Mouse (Mus musculus): Measurements from ENCODE around the gene Glt28d2. TPM values are rescaled to one million over a fixed set of nuclear protein-coding genes. Genes with fewer than 3 reads are reported as not detected.

Gene Glt28d2
- total and polyA plus RNA-seq, 2 experiments from 2014 or later: 0.16 to 0.42 TPM

- Histone ChIP-seq H3K4me1 (ENCODE audit: insufficient read depth, low read length) (peaks cover 10% of the 10 kb centered on the region; the same call in 1 of the 2 replicates), H3K4me3 (ENCODE audit: low read depth, low read length) (peak overlapping the region; percentile 60), H3K36me3 (ENCODE audit: insufficient read depth, low read length) (no peaks in the 10 kb centered on the region), H3K27ac (ENCODE audit: low read depth, low read length) (no peak overlapping the region), H3K9me3 (ENCODE audit: low read length) (no peaks in the 10 kb centered on the region), H3K4me2 (ENCODE audit: low read depth, low read length, poor library complexity, severe bottlenecking) (peak overlapping the region; percentile 99), H3K27me3 (ENCODE audit: insufficient read depth, low read length) (peaks cover 22% of the 10 kb centered on the region), H3K9ac (replicated peaks; ENCODE audit: low read length, poor library complexity, severe bottlenecking) (peak overlapping the region; percentile 29; the same call in 1 of the 2 replicates)
- no peak for DNase-seq (ENCODE audit: low spot score)
- no peak for ATAC-seq (ENCODE audit: low FRiP score)
- no peak for TF ChIP-seq CTCF (IDR thresholded peaks at IDR 0.05)
- WGBS: 3% methylated on average over 22 of the region's 22 CpGs
Measured at GRCm38 (mm10) chr3:85886636-85887238, 579 bp downstream of the Glt28d2 start.

GRCm38 (mm10) chr3:85885906-85886305, 1.4 kb downstream of the Glt28d2 start:
- no peak for TF ChIP-seq CTCF (IDR thresholded peaks at IDR 0.05)
- no peak overlapping the region for H3K4me3 ChIP-seq (ENCODE audit: low read depth, low read length)
- no peaks in the 10 kb centered on the region for H3K36me3 ChIP-seq (ENCODE audit: insufficient read depth, low read length)
- no peak overlapping the region for H3K9ac ChIP-seq (replicated peaks; ENCODE audit: low read length, poor library complexity, severe bottlenecking)
- DNase-seq (ENCODE audit: low spot score) (no peak), ATAC-seq (ENCODE audit: low FRiP score) (no peak)
- H3K27ac ChIP-seq (ENCODE audit: low read depth, low read length): no peak overlapping the region
- H3K27me3 ChIP-seq (ENCODE audit: insufficient read depth, low read length): peaks cover 22% of the 10 kb centered on the region
- H3K4me1 ChIP-seq (ENCODE audit: insufficient read depth, low read length): peaks cover 10% of the 10 kb centered on the region; the same call in 1 of the 2 replicates
- H3K9me3 ChIP-seq (ENCODE audit: low read length): no peaks in the 10 kb centered on the region
- WGBS: 55% methylated on average over 1 of the region's 1 CpGs
- H3K4me2 ChIP-seq (ENCODE audit: low read depth, low read length, poor library complexity, severe bottlenecking): no peak overlapping the region

- Histone ChIP-seq H3K27ac (ENCODE audit: low read depth, low read length) (no peak overlapping the region), H3K36me3 (ENCODE audit: insufficient read depth, low read length) (no peaks in the 10 kb centered on the region), H3K27me3 (ENCODE audit: insufficient read depth, low read length) (no peaks in the 10 kb centered on the region), H3K4me1 (ENCODE audit: insufficient read depth, low read length) (no peaks in the 10 kb centered on the region), H3K9me3 (ENCODE audit: low read length) (no peaks in the 10 kb centered on the region), H3K9ac (replicated peaks; ENCODE audit: low read length, poor library complexity, severe bottlenecking) (no peak overlapping the region), H3K4me2 (ENCODE audit: low read depth, low read length, poor library complexity, severe bottlenecking) (no peak overlapping the region), H3K4me3 (ENCODE audit: low read depth, low read length) (no peak overlapping the region)
- 97% methylated on average over 2 of the region's 2 CpGs for WGBS
- DNase-seq (ENCODE audit: low spot score): no peak
- TF ChIP-seq CTCF (IDR thresholded peaks at IDR 0.05): no peak
- no peak for ATAC-seq (ENCODE audit: low FRiP score)
Measured at GRCm38 (mm10) chr3:85880687-85881086, 6.6 kb downstream of the Glt28d2 start.

- Histone ChIP-seq H3K27ac (ENCODE audit: low read depth, low read length) (no peak overlapping the region), H3K4me2 (ENCODE audit: low read depth, low read length, poor library complexity, severe bottlenecking) (no peak overlapping the region), H3K9me3 (ENCODE audit: low read length) (no peaks in the 10 kb centered on the region), H3K4me1 (ENCODE audit: insufficient read depth, low read length) (no peaks in the 10 kb centered on the region), H3K27me3 (ENCODE audit: insufficient read depth, low read length) (no peaks in the 10 kb centered on the region), H3K9ac (replicated peaks; ENCODE audit: low read length, poor library complexity, severe bottlenecking) (no peak overlapping the region), H3K4me3 (ENCODE audit: low read depth, low read length) (no peak overlapping the region), H3K36me3 (ENCODE audit: insufficient read depth, low read length) (no peaks in the 10 kb centered on the region)
- TF ChIP-seq CTCF (IDR thresholded peaks at IDR 0.05): no peak
- 93% methylated on average over 8 of the region's 8 CpGs for WGBS
- no peak for DNase-seq (ENCODE audit: low spot score)
- no peak for ATAC-seq (ENCODE audit: low FRiP score)
Measured at GRCm38 (mm10) chr3:85880068-85880467, 7.2 kb downstream of the Glt28d2 start.

GRCm38 (mm10) chr3:85878911-85879310, 8.4 kb downstream of the Glt28d2 start:
- ATAC-seq (ENCODE audit: low FRiP score): no peak
- no peaks in the 10 kb centered on the region for H3K9me3 ChIP-seq (ENCODE audit: low read length)
- H3K27ac ChIP-seq (ENCODE audit: low read depth, low read length): no peak overlapping the region
- H3K36me3 ChIP-seq (ENCODE audit: insufficient read depth, low read length): no peaks in the 10 kb centered on the region
- H3K4me1 ChIP-seq (ENCODE audit: insufficient read depth, low read length): no peaks in the 10 kb centered on the region
- H3K27me3 ChIP-seq (ENCODE audit: insufficient read depth, low read length): no peaks in the 10 kb centered on the region
- no peak for TF ChIP-seq CTCF (IDR thresholded peaks at IDR 0.05)
- no peak overlapping the region for H3K9ac ChIP-seq (replicated peaks; ENCODE audit: low read length, poor library complexity, severe bottlenecking)
- no peak overlapping the region for H3K4me2 ChIP-seq (ENCODE audit: low read depth, low read length, poor library complexity, severe bottlenecking)
- no peak for DNase-seq (ENCODE audit: low spot score)
- WGBS: 86% methylated on average over 5 of the region's 5 CpGs
- H3K4me3 ChIP-seq (ENCODE audit: low read depth, low read length): no peak overlapping the region

GRCm38 (mm10) chr3:85863996-85864395, 23.3 kb downstream of the Glt28d2 start:
- Histone ChIP-seq H3K27me3 (ENCODE audit: insufficient read depth, low read length) (no peaks in the 10 kb centered on the region; the same call in 1 of the 2 replicates), H3K4me3 (ENCODE audit: low read depth, low read length) (no peak overlapping the region), H3K9ac (replicated peaks; ENCODE audit: low read length, poor library complexity, severe bottlenecking) (no peak overlapping the region), H3K9me3 (ENCODE audit: low read length) (no peaks in the 10 kb centered on the region), H3K4me2 (ENCODE audit: low read depth, low read length, poor library complexity, severe bottlenecking) (no peak overlapping the region), H3K36me3 (ENCODE audit: insufficient read depth, low read length) (no peaks in the 10 kb centered on the region), H3K4me1 (ENCODE audit: insufficient read depth, low read length) (no peaks in the 10 kb centered on the region), H3K27ac (ENCODE audit: low read depth, low read length) (no peak overlapping the region)
- 27% methylated on average over 3 of the region's 3 CpGs for WGBS
- no peak for TF ChIP-seq CTCF (IDR thresholded peaks at IDR 0.05)
- DNase-seq (ENCODE audit: low spot score): no peak
- ATAC-seq (ENCODE audit: low FRiP score): no peak

Data from midbrain, postnatal 0 days (tissue).